Mouse (Mus musculus): ENCODE data around the gene Tec. TPM values are rescaled to one million over a fixed set of nuclear protein-coding genes. Genes with fewer than 3 reads are reported as not detected.

The Tec gene
- polyA plus RNA-seq, 1 experiment from 2014 or later = 81.3 TPM

- 93% methylated on average over 7 of the region's 7 CpGs for WGBS (ENCODE audit: missing documents)
- Histone ChIP-seq H3K79me2 (ENCODE audit: inconsistent target) (no peaks in the 10 kb centered on the region), H3K4me3 (ENCODE audit: inconsistent target) (no peak overlapping the region), H3K36me3 (ENCODE audit: inconsistent target) (peaks cover 20% of the 10 kb centered on the region), H3K27ac (no peak overlapping the region)
These were observed 117.1 kb downstream of the Tec start for GRCm38 (mm10) chr5:72751056-72751758.

GRCm38 (mm10) chr5:72750226-72750625 is 118.1 kb downstream of the Tec start:
- H3K36me3 ChIP-seq (ENCODE audit: inconsistent target) = peaks cover 10% of the 10 kb centered on the region
- 98% methylated on average over 5 of the region's 5 CpGs for WGBS (ENCODE audit: missing documents)
- no peak overlapping the region for H3K27ac ChIP-seq
- no peak overlapping the region for H3K4me3 ChIP-seq (ENCODE audit: inconsistent target)
- no peaks in the 10 kb centered on the region for H3K79me2 ChIP-seq (ENCODE audit: inconsistent target)

GRCm38 (mm10) chr5:72748659-72749265 is 119.5 kb downstream of the Tec start:
- Histone ChIP-seq H3K27ac (no peak overlapping the region), H3K36me3 (ENCODE audit: inconsistent target) (no peaks in the 10 kb centered on the region; the same call in 1 of the 2 replicates), H3K79me2 (ENCODE audit: inconsistent target) (no peaks in the 10 kb centered on the region), H3K4me3 (ENCODE audit: inconsistent target) (no peak overlapping the region)
- WGBS (ENCODE audit: missing documents) = 90% methylated on average over 6 of the region's 7 CpGs

- H3K36me3 ChIP-seq (ENCODE audit: inconsistent target) = no peaks in the 10 kb centered on the region
These were observed 120.9 kb downstream of the Tec start for GRCm38 (mm10) chr5:72747384-72747783.

GRCm38 (mm10) chr5:72746461-72746860 is 121.8 kb downstream of the Tec start:
- H3K36me3 ChIP-seq (ENCODE audit: inconsistent target) = no peaks in the 10 kb centered on the region
- no peak overlapping the region for H3K4me3 ChIP-seq (ENCODE audit: inconsistent target)
- WGBS (ENCODE audit: missing documents) = 84% methylated on average over 4 of the region's 4 CpGs
- no peaks in the 10 kb centered on the region for H3K79me2 ChIP-seq (ENCODE audit: inconsistent target)
- H3K27ac ChIP-seq = no peak overlapping the region

More at GRCm38 (mm10) chr5:72747384-72747783, 120.9 kb downstream of the Tec start:
- 98% methylated on average over 4 of the region's 4 CpGs for WGBS (ENCODE audit: missing documents)
- H3K27ac ChIP-seq = no peak overlapping the region
- H3K79me2 ChIP-seq (ENCODE audit: inconsistent target) = no peaks in the 10 kb centered on the region
- no peak overlapping the region for H3K4me3 ChIP-seq (ENCODE audit: inconsistent target)

- no peaks in the 10 kb centered on the region for H3K79me2 ChIP-seq (ENCODE audit: inconsistent target)
- no peak overlapping the region for H3K27ac ChIP-seq
- 95% methylated on average over 6 of the region's 6 CpGs for WGBS (ENCODE audit: missing documents)
- no peak overlapping the region for H3K4me3 ChIP-seq (ENCODE audit: inconsistent target)
- H3K36me3 ChIP-seq (ENCODE audit: inconsistent target) = no peaks in the 10 kb centered on the region
These were observed 125.2 kb downstream of the Tec start for GRCm38 (mm10) chr5:72743103-72743502.

- WGBS (ENCODE audit: missing documents) = 87% methylated on average over 7 of the region's 7 CpGs
- H3K4me3 ChIP-seq (ENCODE audit: inconsistent target) = no peak overlapping the region
- no peak overlapping the region for H3K27ac ChIP-seq
- no peaks in the 10 kb centered on the region for H3K79me2 ChIP-seq (ENCODE audit: inconsistent target)
- no peaks in the 10 kb centered on the region for H3K36me3 ChIP-seq (ENCODE audit: inconsistent target)
These were observed 131.4 kb downstream of the Tec start for GRCm38 (mm10) chr5:72736868-72737267.

- Histone ChIP-seq H3K36me3 (ENCODE audit: inconsistent target) (no peaks in the 10 kb centered on the region), H3K27ac (no peak overlapping the region), H3K79me2 (ENCODE audit: inconsistent target) (no peaks in the 10 kb centered on the region), H3K4me3 (ENCODE audit: inconsistent target) (no peak overlapping the region)
- WGBS (ENCODE audit: missing documents) = 62% methylated on average over 8 of the region's 8 CpGs
These were observed 131.8 kb downstream of the Tec start for GRCm38 (mm10) chr5:72736437-72736836.

- no peak overlapping the region for H3K27ac ChIP-seq
- no peaks in the 10 kb centered on the region for H3K79me2 ChIP-seq (ENCODE audit: inconsistent target)
- no peaks in the 10 kb centered on the region for H3K36me3 ChIP-seq (ENCODE audit: inconsistent target)
- H3K4me3 ChIP-seq (ENCODE audit: inconsistent target) = no peak overlapping the region
- WGBS (ENCODE audit: missing documents) = 86% methylated on average over 7 of the region's 7 CpGs
These were observed 132.5 kb downstream of the Tec start for GRCm38 (mm10) chr5:72735763-72736162.

GRCm38 (mm10) chr5:72732885-72733284 is 135.4 kb downstream of the Tec start:
- 89% methylated on average over 1 of the region's 1 CpGs for WGBS (ENCODE audit: missing documents)
- no peaks in the 10 kb centered on the region for H3K79me2 ChIP-seq (ENCODE audit: inconsistent target)
- H3K27ac ChIP-seq = no peak overlapping the region
- H3K36me3 ChIP-seq (ENCODE audit: inconsistent target) = no peaks in the 10 kb centered on the region
- H3K4me3 ChIP-seq (ENCODE audit: inconsistent target) = no peak overlapping the region

GRCm38 (mm10) chr5:72725404-72725803 is 142.9 kb downstream of the Tec start:
- 12% methylated on average over 3 of the region's 3 CpGs for WGBS (ENCODE audit: missing documents)
- Histone ChIP-seq H3K27ac (peak overlapping the region; percentile 68), H3K4me3 (ENCODE audit: inconsistent target) (no peak overlapping the region)

GRCm38 (mm10) chr5:72723429-72723828 is 144.9 kb downstream of the Tec start:
- Histone ChIP-seq H3K27ac (peak overlapping the region; percentile 68), H3K4me3 (ENCODE audit: inconsistent target) (no peak overlapping the region), H3K79me2 (ENCODE audit: inconsistent target) (no peaks in the 10 kb centered on the region), H3K36me3 (ENCODE audit: inconsistent target) (no peaks in the 10 kb centered on the region)
- 0% methylated on average over 2 of the region's 2 CpGs for WGBS (ENCODE audit: missing documents)

More at GRCm38 (mm10) chr5:72725404-72725803, 142.9 kb downstream of the Tec start:
- no peaks in the 10 kb centered on the region for H3K36me3 ChIP-seq (ENCODE audit: inconsistent target)
- H3K79me2 ChIP-seq (ENCODE audit: inconsistent target) = no peaks in the 10 kb centered on the region

- WGBS (ENCODE audit: missing documents) = 70% methylated on average over 7 of the region's 7 CpGs
- no peak overlapping the region for H3K4me3 ChIP-seq (ENCODE audit: inconsistent target)
- H3K27ac ChIP-seq = no peak overlapping the region
- no peaks in the 10 kb centered on the region for H3K79me2 ChIP-seq (ENCODE audit: inconsistent target)
- no peaks in the 10 kb centered on the region for H3K36me3 ChIP-seq (ENCODE audit: inconsistent target)
These were observed 147.7 kb downstream of the Tec start for GRCm38 (mm10) chr5:72720587-72720986.

GRCm38 (mm10) chr5:72710572-72711278 is 157.6 kb downstream of the Tec start:
- Histone ChIP-seq H3K36me3 (ENCODE audit: inconsistent target) (no peaks in the 10 kb centered on the region), H3K79me2 (ENCODE audit: inconsistent target) (no peaks in the 10 kb centered on the region), H3K4me3 (ENCODE audit: inconsistent target) (no peak overlapping the region), H3K27ac (no peak overlapping the region)
- 40% methylated on average over 2 of the region's 4 CpGs for WGBS (ENCODE audit: missing documents)

GRCm38 (mm10) chr5:72709976-72710375 is 158.3 kb downstream of the Tec start:
- Histone ChIP-seq H3K79me2 (ENCODE audit: inconsistent target) (no peaks in the 10 kb centered on the region), H3K36me3 (ENCODE audit: inconsistent target) (no peaks in the 10 kb centered on the region), H3K27ac (no peak overlapping the region), H3K4me3 (ENCODE audit: inconsistent target) (no peak overlapping the region)
- 89% methylated on average over 9 of the region's 9 CpGs for WGBS (ENCODE audit: missing documents)

All from macrophage (primary cell).